Mouse (Mus musculus): Measurements from ENCODE around the gene Stxbp1. TPM values are rescaled to one million over a fixed set of nuclear protein-coding genes. Genes with fewer than 3 reads are reported as not detected.

Gene Stxbp1
- polyA plus RNA-seq, 1 experiment = 889 TPM

DNA sequence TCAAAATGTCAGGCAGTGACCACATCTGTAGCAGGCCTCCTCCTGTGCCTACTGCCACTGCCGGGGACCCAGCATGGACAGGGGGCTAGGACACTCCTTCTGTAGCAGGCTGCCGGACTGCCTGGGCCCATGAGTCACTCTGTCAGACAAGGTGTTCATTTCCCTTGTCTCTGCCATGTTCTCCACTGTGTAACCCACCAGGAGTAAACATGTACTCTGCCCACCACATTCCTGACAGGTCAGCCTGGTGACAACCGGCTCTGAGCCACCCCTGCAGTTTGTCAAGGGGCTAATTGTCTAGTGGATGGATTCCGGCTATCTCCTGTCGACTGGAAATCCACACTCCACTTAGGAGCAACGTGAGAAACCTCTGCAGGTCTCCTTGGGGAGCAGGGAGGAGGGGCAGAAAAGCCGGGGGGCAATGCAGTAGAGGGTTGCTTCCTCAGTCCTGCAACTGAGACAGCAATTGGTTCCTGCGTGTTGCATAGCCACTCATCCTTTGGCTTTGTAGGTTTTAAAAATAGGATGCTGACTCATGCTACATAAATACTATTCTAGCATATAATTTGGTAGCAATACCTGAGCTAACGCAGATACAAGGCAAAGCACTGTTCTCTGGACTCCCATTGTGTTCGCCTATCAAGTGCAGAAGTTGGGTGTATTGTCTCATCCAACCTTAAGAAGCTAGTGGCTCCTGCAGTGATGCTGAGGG, 48.6 kb downstream of the Stxbp1 start:
- Histone ChIP-seq H3K4me1 (ENCODE audit: control insufficient read depth, insufficient read depth, low read length) (peaks cover 23% of the 10 kb centered on the region), H3K27ac (ENCODE audit: insufficient read depth, low read length) (peak overlapping the region; percentile 34; the same call in 1 of the 2 replicates), H3K27me3 (ENCODE audit: control insufficient read depth, insufficient read depth, low read length) (no peaks in the 10 kb centered on the region), H3K4me3 (replicated peaks; ENCODE audit: insufficient read depth, low read depth, low read length) (no peak overlapping the region)
- WGBS = 52% methylated on average over 10 of the region's 10 CpGs
- no peak for TF ChIP-seq POLR2A (IDR thresholded peaks at IDR 0.05; ENCODE audit: borderline replicate concordance, insufficient read depth, low read length)
- TF ChIP-seq CTCF (IDR thresholded peaks at IDR 0.05; ENCODE audit: borderline replicate concordance, insufficient read depth, low read depth, low read length) = no peak
- DNase-seq = no peak

GRCm38 (mm10) chr2:32795748-32796418, 51.2 kb downstream of the Stxbp1 start:
- Histone ChIP-seq H3K4me1 (ENCODE audit: control insufficient read depth, insufficient read depth, low read length) (peaks cover 23% of the 10 kb centered on the region), H3K4me3 (replicated peaks; ENCODE audit: insufficient read depth, low read depth, low read length) (no peak overlapping the region), H3K27ac (ENCODE audit: insufficient read depth, low read length) (peak overlapping the region; percentile 44), H3K27me3 (ENCODE audit: control insufficient read depth, insufficient read depth, low read length) (no peaks in the 10 kb centered on the region)
- DNase-seq = peak; percentile 62 to 63
- no peak for TF ChIP-seq POLR2A (IDR thresholded peaks at IDR 0.05; ENCODE audit: borderline replicate concordance, insufficient read depth, low read length)
- no peak for TF ChIP-seq CTCF (IDR thresholded peaks at IDR 0.05; ENCODE audit: borderline replicate concordance, insufficient read depth, low read depth, low read length)
- WGBS = 16% methylated on average over 13 of the region's 13 CpGs

DNA sequence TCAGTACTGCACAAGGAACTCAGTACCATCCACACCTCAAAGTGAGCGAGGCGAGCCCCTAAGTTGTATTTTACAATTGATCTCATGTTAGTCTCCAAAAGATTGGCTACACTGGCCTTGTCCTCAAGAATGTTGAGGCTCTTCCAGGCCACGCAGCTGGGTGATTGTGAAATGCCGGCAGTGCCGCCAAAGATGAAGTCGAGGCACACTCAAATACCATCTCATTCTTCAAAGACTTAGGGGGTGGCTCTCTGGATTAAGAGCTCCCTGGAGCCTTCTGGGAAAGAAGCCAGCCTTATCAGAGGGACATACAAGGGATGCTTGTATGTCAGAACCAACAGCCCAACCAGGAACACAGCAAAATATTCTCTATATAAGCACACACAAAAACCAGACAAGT, 55.7 kb downstream of the Stxbp1 start:
- WGBS = 34% methylated on average over 6 of the region's 6 CpGs
- TF ChIP-seq POLR2A (IDR thresholded peaks at IDR 0.05; ENCODE audit: borderline replicate concordance, insufficient read depth, low read length) (no peak), CTCF (IDR thresholded peaks at IDR 0.05; ENCODE audit: borderline replicate concordance, insufficient read depth, low read depth, low read length) (no peak)

DNA sequence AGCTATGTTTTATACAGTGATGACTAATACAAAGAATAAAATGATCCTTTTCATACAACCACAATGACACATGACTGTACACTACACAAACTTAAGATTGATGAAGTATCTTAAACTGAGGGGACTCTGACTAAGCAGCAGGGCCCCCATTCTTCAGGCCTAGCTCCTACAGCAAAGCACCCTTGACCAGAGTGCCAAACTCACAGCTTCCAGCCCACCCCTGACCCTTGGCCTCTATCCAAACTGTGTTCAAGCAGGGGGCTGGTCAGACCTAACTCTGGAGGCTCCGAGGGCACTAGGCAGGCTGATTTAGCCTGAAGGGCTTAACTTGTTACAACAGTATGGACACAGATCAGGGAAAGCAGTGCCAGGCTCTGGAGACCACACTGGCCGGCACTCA, 58.5 kb downstream of the Stxbp1 start:
- Histone ChIP-seq H3K27me3 (ENCODE audit: control insufficient read depth, insufficient read depth, low read length) (no peaks in the 10 kb centered on the region), H3K4me1 (ENCODE audit: control insufficient read depth, insufficient read depth, low read length) (peaks cover 6% of the 10 kb centered on the region), H3K27ac (ENCODE audit: insufficient read depth, low read length) (peak overlapping the region; percentile 40), H3K4me3 (replicated peaks; ENCODE audit: insufficient read depth, low read depth, low read length) (no peak overlapping the region)
- 24% methylated on average over 2 of the region's 2 CpGs for WGBS
- DNase-seq = no peak
- TF ChIP-seq CTCF (IDR thresholded peaks at IDR 0.05; ENCODE audit: borderline replicate concordance, insufficient read depth, low read depth, low read length) = no peak
- no peak for TF ChIP-seq POLR2A (IDR thresholded peaks at IDR 0.05; ENCODE audit: borderline replicate concordance, insufficient read depth, low read length)

More for the DNA sequence above, 55.7 kb downstream of the Stxbp1 start:
- H3K27ac ChIP-seq (ENCODE audit: insufficient read depth, low read length) = no peak overlapping the region
- H3K27me3 ChIP-seq (ENCODE audit: control insufficient read depth, insufficient read depth, low read length) = no peaks in the 10 kb centered on the region
- H3K4me3 ChIP-seq (replicated peaks; ENCODE audit: insufficient read depth, low read depth, low read length) = no peak overlapping the region
- H3K4me1 ChIP-seq (ENCODE audit: control insufficient read depth, insufficient read depth, low read length) = peaks cover 18% of the 10 kb centered on the region
- no peak for DNase-seq

DNA sequence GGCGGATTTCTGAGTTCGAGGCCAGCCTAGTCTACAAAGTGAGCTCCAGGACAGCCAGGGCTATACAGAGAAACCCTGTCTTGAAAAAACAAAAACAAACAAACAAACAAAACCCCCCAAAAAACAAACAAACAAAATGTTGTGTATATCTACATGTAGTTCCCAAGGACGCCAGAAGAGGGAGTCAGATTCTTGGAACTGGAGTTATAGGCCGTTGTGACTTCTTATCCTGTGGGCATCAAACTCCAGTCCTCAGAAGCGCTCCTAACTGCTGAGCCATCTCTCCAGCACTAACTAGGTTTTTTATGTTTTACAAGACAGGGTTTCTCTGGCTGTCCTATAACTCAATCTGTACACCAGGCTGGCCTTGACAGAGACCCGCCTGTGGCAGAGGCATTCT, 59.9 kb downstream of the Stxbp1 start:
- Histone ChIP-seq H3K4me1 (ENCODE audit: control insufficient read depth, insufficient read depth, low read length) (peaks cover 6% of the 10 kb centered on the region), H3K27ac (ENCODE audit: insufficient read depth, low read length) (no peak overlapping the region), H3K4me3 (replicated peaks; ENCODE audit: insufficient read depth, low read depth, low read length) (no peak overlapping the region), H3K27me3 (ENCODE audit: control insufficient read depth, insufficient read depth, low read length) (no peaks in the 10 kb centered on the region)
- DNase-seq = peak in 1 of 2 experiments; percentile 54
- TF ChIP-seq CTCF (IDR thresholded peaks at IDR 0.05; ENCODE audit: borderline replicate concordance, insufficient read depth, low read depth, low read length) (peak; percentile 50), POLR2A (IDR thresholded peaks at IDR 0.05; ENCODE audit: borderline replicate concordance, insufficient read depth, low read length) (no peak)
- 47% methylated on average over 6 of the region's 6 CpGs for WGBS

DNA sequence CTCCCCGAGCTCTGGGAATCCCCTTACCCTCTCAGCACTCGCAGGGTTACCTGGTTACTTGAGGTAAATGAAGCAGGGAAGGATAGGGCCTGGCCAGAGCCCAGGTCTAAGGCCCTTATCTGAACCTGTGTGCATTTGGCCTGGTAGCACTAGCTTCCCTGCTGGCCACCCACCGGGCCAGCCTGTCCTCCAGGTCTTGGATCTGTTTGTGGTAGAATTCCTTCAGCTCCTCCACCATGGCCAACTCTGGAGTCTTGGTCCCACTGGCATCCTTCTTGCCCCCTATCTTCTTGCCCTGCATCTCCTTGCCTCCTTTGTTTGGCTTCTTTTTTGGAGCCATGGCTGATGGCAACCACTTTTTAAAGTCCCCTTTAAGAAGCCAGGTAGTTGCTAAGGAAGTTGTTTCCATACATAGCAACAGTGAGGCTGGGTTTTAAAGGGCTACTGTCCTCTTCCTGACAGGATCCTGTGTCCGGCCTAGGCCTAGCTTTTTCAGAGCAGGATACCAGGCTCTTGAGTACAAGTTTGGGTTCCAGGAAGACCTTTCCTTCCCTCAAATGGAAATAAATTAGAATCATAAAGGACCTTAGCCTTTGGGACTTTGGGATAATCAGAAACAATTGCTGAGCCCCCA, 62.9 kb downstream of the Stxbp1 start, which contains the start of gene Cfap157:
TSS of gene Cfap157 (minus strand) at position 381 of the 634 bp plus-strand sequence.
- DNase-seq = no peak
- H3K27ac ChIP-seq (ENCODE audit: insufficient read depth, low read length) = no peak within 1 kb of the TSS
- no peak within 1 kb of the TSS for H3K4me3 ChIP-seq (replicated peaks; ENCODE audit: insufficient read depth, low read depth, low read length)
- H3K27me3 ChIP-seq (ENCODE audit: control insufficient read depth, insufficient read depth, low read length) = no peaks in the 10 kb centered on the region
- TF ChIP-seq CTCF (IDR thresholded peaks at IDR 0.05; ENCODE audit: borderline replicate concordance, insufficient read depth, low read depth, low read length) (no peak), POLR2A (IDR thresholded peaks at IDR 0.05; ENCODE audit: borderline replicate concordance, insufficient read depth, low read length) (no peak)
- peaks cover 8% of the 10 kb centered on the region; the same call in 1 of the 2 replicates for H3K4me1 ChIP-seq (ENCODE audit: control insufficient read depth, insufficient read depth, low read length)
- WGBS = 47% methylated on average over 4 of the region's 4 CpGs

GRCm38 (mm10) chr2:32781710-32782109, 65.3 kb downstream of the Stxbp1 start:
- Histone ChIP-seq H3K27me3 (ENCODE audit: control insufficient read depth, insufficient read depth, low read length) (no peaks in the 10 kb centered on the region), H3K27ac (ENCODE audit: insufficient read depth, low read length) (no peak overlapping the region), H3K4me1 (ENCODE audit: control insufficient read depth, insufficient read depth, low read length) (peaks cover 8% of the 10 kb centered on the region; the same call in 1 of the 2 replicates), H3K4me3 (replicated peaks; ENCODE audit: insufficient read depth, low read depth, low read length) (no peak overlapping the region)
- DNase-seq = no peak
- WGBS = 82% methylated on average over 6 of the region's 6 CpGs
- TF ChIP-seq CTCF (IDR thresholded peaks at IDR 0.05; ENCODE audit: borderline replicate concordance, insufficient read depth, low read depth, low read length) (no peak), POLR2A (IDR thresholded peaks at IDR 0.05; ENCODE audit: borderline replicate concordance, insufficient read depth, low read length) (no peak)

All from cerebellum, adult 2 months (tissue).